Mouse (Mus musculus): ENCODE measurements around the gene Alpk1. TPM values are rescaled to one million over a fixed set of nuclear protein-coding genes. Genes with fewer than 3 reads are reported as not detected.

Alpk1 gene
- polyA plus RNA-seq, 1 experiment from 2014 or later, result 1.2 TPM

Other genes with a start within 250 kb of the Alpk1 start
- gene Larp7, start 227.2 kb downstream of the Alpk1 start, polyA plus RNA-seq (2014; fragmentation: Nextera tagmentation; extraction: Ambion mirVana), result 49.9 and 53.8 TPM in 2 replicates
- 6.1 and 6.5 TPM in 2 replicates for gene Zgrf1, start 227.0 kb downstream of the Alpk1 start, polyA plus RNA-seq (2014; fragmentation: Nextera tagmentation; extraction: Ambion mirVana)
- 0.21 TPM in 1 of 2 replicates, not detected in the other for gene Neurog2, start 147.4 kb downstream of the Alpk1 start, polyA plus RNA-seq (2014; fragmentation: Nextera tagmentation; extraction: Ambion mirVana)
- gene Tifa, start 9.3 kb upstream of the Alpk1 start, polyA plus RNA-seq (2014; fragmentation: Nextera tagmentation; extraction: Ambion mirVana), result 4.2 and 5.6 TPM in 2 replicates
- gene Ap1ar, start 57.0 kb upstream of the Alpk1 start, polyA plus RNA-seq (2014; fragmentation: Nextera tagmentation; extraction: Ambion mirVana), result 36.2 and 40.9 TPM in 2 replicates
- gene Fam241a, start 115.8 kb upstream of the Alpk1 start, polyA plus RNA-seq (2014; fragmentation: Nextera tagmentation; extraction: Ambion mirVana), result 9.9 and 10.1 TPM in 2 replicates

Measured in embryonic facial prominence, embryonic 14.5 days (tissue).